Mouse (Mus musculus): ENCODE data around the gene Usb1.

Gene Usb1

GRCm38 (mm10) chr8:95331720-95332436, at the start of gene Usb1, which contains the start of gene Zfp319:
Gene Usb1 (plus strand): TSS chr8:95332284.
Gene Zfp319 (minus strand): TSS chr8:95331950.
- peak; percentile 89 to 95 for DNase-seq (ENCODE audit: low spot score in 2 of 2)

GRCm38 (mm10) chr8:95289066-95289650, 42.9 kb upstream of the Usb1 start:
- no peak for DNase-seq (ENCODE audit: low spot score in 2 of 2)

GRCm38 (mm10) chr8:95293172-95293571, 38.9 kb upstream of the Usb1 start:
- DNase-seq (ENCODE audit: low spot score in 2 of 2), result peak; percentile 33 to 71

- no peak for DNase-seq (ENCODE audit: low spot score in 2 of 2)
Measured at GRCm38 (mm10) chr8:95293891-95294290, 38.2 kb upstream of the Usb1 start.

GRCm38 (mm10) chr8:95302410-95302809, 29.7 kb upstream of the Usb1 start:
- DNase-seq (ENCODE audit: low spot score in 2 of 2), result no peak

GRCm38 (mm10) chr8:95305526-95305925, 26.6 kb upstream of the Usb1 start:
- DNase-seq (ENCODE audit: low spot score in 2 of 2), result no peak

- no peak for DNase-seq (ENCODE audit: low spot score in 2 of 2)
Measured at GRCm38 (mm10) chr8:95306431-95306830, 25.7 kb upstream of the Usb1 start, which contains the start of gene Cngb1. Gene Cngb1 (minus strand): TSS chr8:95306585.

- no peak for DNase-seq (ENCODE audit: low spot score in 2 of 2)
Measured at GRCm38 (mm10) chr8:95310342-95310970, 21.6 kb upstream of the Usb1 start, which contains the start of gene Tepp. Gene Tepp (plus strand): TSS chr8:95310566.

- no peak for DNase-seq (ENCODE audit: low spot score in 2 of 2)
Measured at GRCm38 (mm10) chr8:95312836-95313235, 19.2 kb upstream of the Usb1 start.

GRCm38 (mm10) chr8:95313857-95314256, 18.2 kb upstream of the Usb1 start:
- DNase-seq (ENCODE audit: low spot score in 2 of 2), result no peak

- no peak for DNase-seq (ENCODE audit: low spot score in 2 of 2)
Measured at GRCm38 (mm10) chr8:95314707-95315106, 17.4 kb upstream of the Usb1 start.

- no peak for DNase-seq (ENCODE audit: low spot score in 2 of 2)
Measured at GRCm38 (mm10) chr8:95315350-95315749, 16.7 kb upstream of the Usb1 start.

GRCm38 (mm10) chr8:95320224-95321139, 11.6 kb upstream of the Usb1 start:
- DNase-seq (ENCODE audit: low spot score in 2 of 2), result peak; percentile 56 to 77

- DNase-seq (ENCODE audit: low spot score in 2 of 2), result no peak
Measured at GRCm38 (mm10) chr8:95323201-95323600, 8.9 kb upstream of the Usb1 start.

- no peak for DNase-seq (ENCODE audit: low spot score in 2 of 2)
Measured at GRCm38 (mm10) chr8:95324646-95325045, 7.4 kb upstream of the Usb1 start.

GRCm38 (mm10) chr8:95326822-95327221, 5.3 kb upstream of the Usb1 start:
- DNase-seq (ENCODE audit: low spot score in 2 of 2), result no peak

GRCm38 (mm10) chr8:95327866-95328465, 4.1 kb upstream of the Usb1 start:
- DNase-seq (ENCODE audit: low spot score in 2 of 2), result no peak

GRCm38 (mm10) chr8:95330367-95330766, 1.7 kb upstream of the Usb1 start:
- DNase-seq (ENCODE audit: low spot score in 2 of 2), result no peak

GRCm38 (mm10) chr8:95331156-95331719, 846 bp upstream of the Usb1 start:
- DNase-seq (ENCODE audit: low spot score in 2 of 2), result peak in 1 of 2 experiments; percentile 46

GRCm38 (mm10) chr8:95332437-95333199, 534 bp downstream of the Usb1 start:
- DNase-seq (ENCODE audit: low spot score in 2 of 2), result no peak

Measured in urinary bladder, adult 18-20 months (tissue).